Mouse (Mus musculus): ENCODE measurements around the gene Amigo2.

The Amigo2 gene

DNA sequence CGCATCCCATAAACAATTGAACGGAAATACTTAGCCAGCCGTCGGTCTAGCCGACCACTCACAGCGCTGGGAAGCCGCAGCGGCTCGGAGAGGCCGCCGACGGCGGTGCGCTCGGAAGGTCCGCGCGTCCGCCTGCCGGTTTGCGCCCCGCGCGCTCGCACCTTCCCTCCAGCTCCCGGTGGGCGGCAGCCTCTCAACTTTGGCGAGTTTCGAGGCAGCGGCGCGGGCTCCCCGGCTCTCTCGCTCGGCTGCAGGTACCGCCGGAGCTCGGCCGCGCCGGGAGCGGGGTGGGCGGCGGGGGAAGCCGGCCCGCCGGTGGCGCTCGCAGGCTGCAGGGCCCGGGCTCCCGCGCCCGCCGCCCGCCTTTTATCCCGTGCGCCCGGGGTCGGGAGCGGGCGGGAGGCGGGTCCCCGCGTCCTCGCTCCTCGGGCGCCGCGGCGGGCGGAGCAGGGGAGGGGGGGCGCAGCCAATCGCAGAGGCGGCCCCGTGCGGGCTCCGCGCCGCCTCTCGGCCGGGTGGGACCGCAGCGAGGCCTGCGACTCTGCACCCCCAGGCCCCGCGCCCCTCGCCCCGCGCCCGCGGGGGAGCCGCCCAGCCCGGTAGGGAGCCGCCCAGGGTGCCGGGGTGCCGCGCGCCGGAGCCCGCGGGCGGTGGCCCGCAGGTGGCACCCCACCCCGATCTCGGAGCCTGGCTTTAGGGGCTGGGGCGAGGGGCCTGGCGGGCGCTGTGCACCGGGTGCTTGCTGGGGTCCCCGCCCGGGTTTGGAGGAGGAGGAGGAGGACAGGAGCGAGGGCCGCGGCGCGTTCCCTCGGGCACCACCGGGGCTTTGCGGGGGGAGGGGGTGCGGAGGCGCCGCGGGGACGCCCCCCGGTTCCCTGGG lies at the start of gene Amigo2, which contains the start of gene Pced1b:
TSS of gene Amigo2 (minus strand) at position 377 of the 880 bp plus-strand sequence.
TSS of gene Pced1b (plus strand) at position 197 of the 880 bp plus-strand sequence.
- DNase-seq (ENCODE audit: low read depth, low spot score) = no peak

GRCm38 (mm10) chr15:97291291-97292050 lies 44.4 kb upstream of the Amigo2 start:
- DNase-seq (ENCODE audit: low read depth, low spot score) = no peak

DNA sequence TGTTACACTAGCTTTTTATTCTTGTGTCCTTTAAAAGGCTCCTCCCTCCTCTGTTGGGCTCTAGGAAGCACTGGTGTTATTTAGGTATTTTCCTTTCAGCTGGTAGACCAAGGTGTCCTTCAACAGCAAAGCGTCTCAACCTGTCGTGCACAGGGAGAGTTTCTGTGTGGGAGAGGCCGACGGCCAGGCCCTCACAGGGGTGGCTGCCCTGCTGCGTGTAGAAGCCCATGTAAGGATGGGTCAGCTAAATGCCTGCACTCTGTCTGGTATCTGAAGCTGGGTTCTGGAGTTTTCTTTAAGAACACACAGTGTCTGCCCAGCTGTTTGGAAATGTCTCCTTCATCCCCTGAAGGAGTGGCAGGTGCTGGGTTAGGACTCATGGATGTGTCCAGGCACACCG lies 43.3 kb upstream of the Amigo2 start:
- DNase-seq (ENCODE audit: low read depth, low spot score) = no peak

DNA sequence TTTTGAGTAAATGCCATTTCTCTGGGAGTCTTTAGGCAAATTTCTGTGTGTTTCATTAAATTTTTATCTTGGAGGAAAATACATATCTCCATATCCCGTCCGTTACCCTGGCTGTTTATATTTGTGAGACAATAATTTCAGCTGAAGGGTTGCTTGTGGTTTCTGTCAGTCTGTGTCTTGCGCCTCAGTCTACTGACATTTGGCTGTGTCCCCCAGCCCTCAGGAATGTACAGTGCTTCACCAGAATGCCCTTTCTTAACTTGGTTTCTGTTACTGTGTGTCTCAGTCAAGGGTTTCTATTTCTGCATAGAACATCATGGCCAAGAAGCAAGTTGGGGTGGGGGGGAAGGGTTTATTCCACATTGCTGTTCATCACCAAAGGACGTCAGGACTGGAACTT lies 42.1 kb upstream of the Amigo2 start:
- DNase-seq (ENCODE audit: low read depth, low spot score) = no peak

DNA sequence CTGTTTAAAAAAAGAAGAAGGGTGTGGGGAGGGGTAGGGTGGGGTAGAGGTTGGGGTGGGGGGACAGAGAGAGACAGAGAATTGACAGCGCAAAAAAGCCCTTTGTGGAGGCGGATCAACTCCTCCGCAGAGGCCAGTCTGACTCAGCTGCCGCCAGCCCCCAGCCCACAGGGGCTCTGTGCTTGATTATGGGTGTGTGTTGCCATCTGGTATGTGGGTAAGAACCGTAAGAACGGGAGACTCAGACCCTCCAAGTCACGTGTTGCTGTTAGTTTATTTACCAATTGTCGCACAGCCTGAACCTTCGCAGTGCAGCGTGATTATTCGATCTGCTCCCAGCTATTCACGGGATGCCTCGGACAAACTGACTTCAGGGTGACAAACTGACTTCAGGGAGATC lies 41.6 kb upstream of the Amigo2 start:
- no peak for DNase-seq (ENCODE audit: low read depth, low spot score)

GRCm38 (mm10) chr15:97287436-97288143 lies 40.5 kb upstream of the Amigo2 start:
- no peak for DNase-seq (ENCODE audit: low read depth, low spot score)

DNA sequence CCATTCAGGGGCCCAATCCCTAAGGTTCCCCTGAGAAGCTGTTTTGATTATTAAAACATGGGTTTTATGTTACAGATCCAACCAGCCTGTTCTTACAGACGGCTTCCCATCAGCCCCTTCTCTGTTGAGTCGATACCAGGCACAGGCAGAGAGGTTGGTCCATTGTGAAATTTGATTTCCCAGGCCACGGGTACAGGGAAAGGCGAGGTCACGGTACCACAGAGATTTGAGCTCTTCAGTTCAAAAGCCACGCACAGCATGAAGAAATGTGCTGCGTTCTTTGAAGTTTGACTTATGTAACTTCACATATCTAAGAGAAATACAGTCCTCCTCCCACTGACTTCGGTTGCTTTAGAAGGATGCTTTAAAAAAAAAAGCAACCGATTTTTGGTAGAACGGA lies 39.6 kb upstream of the Amigo2 start:
- no peak for DNase-seq (ENCODE audit: low read depth, low spot score)

GRCm38 (mm10) chr15:97285665-97286212 lies 38.7 kb upstream of the Amigo2 start:
- DNase-seq (ENCODE audit: low read depth, low spot score) = no peak

- DNase-seq (ENCODE audit: low read depth, low spot score) = no peak
Observed at GRCm38 (mm10) chr15:97284201-97284600, 37.1 kb upstream of the Amigo2 start.

GRCm38 (mm10) chr15:97282572-97282881 lies 35.4 kb upstream of the Amigo2 start:
- no peak for DNase-seq (ENCODE audit: low read depth, low spot score)

DNA sequence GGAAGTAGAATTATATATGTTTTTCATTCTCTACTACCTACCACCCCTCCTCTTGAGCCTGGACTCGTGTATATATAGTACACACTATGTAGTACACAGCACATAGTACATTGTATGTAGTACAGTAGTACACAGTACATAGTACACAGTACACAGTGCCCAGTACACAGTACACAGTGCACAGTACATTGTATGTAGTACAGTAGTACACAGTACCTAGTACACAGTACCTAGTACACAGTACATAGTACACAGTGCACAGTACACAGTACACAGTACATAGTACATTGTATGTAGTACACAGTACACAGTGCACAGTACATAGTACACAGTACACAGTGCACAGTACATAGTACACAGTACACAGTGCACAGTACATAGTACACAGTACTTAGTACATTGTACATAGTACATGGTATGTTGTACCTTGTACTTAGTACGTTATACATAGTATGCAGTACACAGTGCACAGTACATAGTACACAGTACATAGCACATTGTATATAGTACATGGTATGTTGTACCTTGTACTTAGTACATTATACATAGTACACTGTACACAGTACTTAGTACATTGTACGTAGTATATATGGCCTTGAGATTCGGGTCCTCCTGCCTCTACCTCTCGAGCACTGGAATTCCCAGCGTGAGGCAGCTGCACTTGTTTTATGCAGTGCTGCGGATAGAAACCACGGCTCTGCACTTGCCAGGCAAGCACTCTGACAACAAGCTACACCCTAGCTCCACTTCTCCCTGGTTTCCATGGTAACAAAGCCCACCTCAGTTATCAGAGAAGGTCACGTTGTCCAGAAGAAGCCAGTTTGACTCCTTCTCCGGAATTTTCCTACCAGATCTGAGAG lies 34.9 kb upstream of the Amigo2 start:
- no peak for DNase-seq (ENCODE audit: low read depth, low spot score)

- no peak for DNase-seq (ENCODE audit: low read depth, low spot score)
Observed at GRCm38 (mm10) chr15:97280776-97281175, 33.7 kb upstream of the Amigo2 start.

GRCm38 (mm10) chr15:97280131-97280530 lies 33.0 kb upstream of the Amigo2 start:
- DNase-seq (ENCODE audit: low read depth, low spot score) = no peak

GRCm38 (mm10) chr15:97278340-97278948 lies 31.4 kb upstream of the Amigo2 start:
- no peak for DNase-seq (ENCODE audit: low read depth, low spot score)

GRCm38 (mm10) chr15:97277328-97277727 lies 30.2 kb upstream of the Amigo2 start:
- DNase-seq (ENCODE audit: low read depth, low spot score) = no peak

DNA sequence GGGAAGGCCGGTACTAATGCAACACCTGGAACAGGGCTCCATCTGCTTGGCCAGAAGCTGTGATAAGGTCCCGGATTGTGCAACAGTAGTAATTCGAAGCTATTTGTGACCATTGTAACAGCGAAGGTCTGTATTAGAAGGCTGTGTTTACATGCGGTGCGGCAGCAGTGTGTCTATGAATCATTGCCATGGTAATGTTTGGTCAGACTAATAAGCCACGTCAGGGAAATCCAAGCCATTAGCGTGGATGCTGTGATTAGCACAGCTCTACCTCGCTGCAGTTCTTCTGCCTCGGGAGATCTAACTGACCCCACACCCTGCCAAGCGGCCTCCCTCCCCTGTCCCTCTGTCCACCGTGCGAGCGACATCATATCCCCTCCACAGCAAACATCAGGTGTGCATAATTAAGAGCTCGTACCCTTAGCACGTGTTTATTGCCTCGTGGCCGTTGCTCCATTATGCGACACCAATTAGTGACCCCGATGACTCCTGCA lies 29.6 kb upstream of the Amigo2 start:
- no peak for DNase-seq (ENCODE audit: low read depth, low spot score)

GRCm38 (mm10) chr15:97275626-97276395 lies 28.7 kb upstream of the Amigo2 start:
- no peak for DNase-seq (ENCODE audit: low read depth, low spot score)

GRCm38 (mm10) chr15:97272831-97273230 lies 25.7 kb upstream of the Amigo2 start:
- no peak for DNase-seq (ENCODE audit: low read depth, low spot score)

DNA sequence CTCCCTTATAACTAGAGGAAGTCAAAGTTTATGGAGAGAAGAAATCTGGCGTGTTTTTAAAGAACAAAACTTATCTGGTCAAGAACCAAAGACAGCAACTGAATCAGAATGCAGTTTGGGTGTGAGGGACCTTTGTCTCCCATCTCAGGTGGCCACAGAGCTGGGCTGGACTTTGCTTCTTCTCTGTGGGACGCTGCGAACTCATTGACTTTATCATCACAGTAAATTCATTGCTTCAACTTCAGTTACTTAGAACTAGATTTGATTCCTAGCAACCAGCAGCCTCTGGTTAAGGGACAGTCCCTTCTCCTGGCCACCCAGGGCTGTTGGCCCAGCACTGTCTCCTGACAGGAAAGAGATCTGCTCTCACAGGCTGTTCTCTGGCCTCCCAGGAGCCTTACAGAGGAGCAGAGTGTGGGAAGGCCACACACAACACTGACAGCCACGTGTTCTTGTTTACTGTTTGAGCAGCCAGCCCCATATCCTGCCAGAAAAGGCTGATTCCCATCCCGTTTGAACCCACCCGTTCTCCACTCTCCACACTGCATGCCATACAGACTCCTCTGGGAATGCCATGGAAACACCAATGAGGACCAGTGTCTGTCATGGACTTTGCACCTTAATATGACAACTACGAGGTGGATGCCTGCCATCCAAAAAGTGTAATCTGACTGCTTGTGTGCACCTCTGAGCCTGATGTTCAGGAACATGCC lies 25.1 kb upstream of the Amigo2 start:
- DNase-seq (ENCODE audit: low read depth, low spot score) = no peak

All from c-Kit-negative CD71-positive TER-119-positive erythroid progenitor cells, embryonic 14.5 days (primary cell).